Mouse (Mus musculus) hematopoietic stem cell, adult 5-6 weeks (primary cell): ENCODE measurements at regions not wholly inside any gene's neighbourhood (a gene's known extent, or its start where the extent isn't known, plus 50 kb on each side); places are given as distances from the start of the nearest gene placed in this dataset.

Experiments used
- ATAC-seq, 2 experiments: fragments of 125-278 bp in 1 of 2; replicated peaks in 1 of 2; 2 replicates each; pipeline ENCODE4 v1.8.0; 2016 to 2017; ENCODE audit warnings: inconsistent platforms in 2 of 2, mild to moderate bottlenecking in 2 of 2, moderate number of reproducible peaks in 2 of 2, low read depth in 1 of 2, moderate TSS enrichment in 1 of 2; ENCODE audit not compliant: low FRiP score in 2 of 2, poor library complexity in 2 of 2, severe bottlenecking in 2 of 2, insufficient read depth in 1 of 2, low TSS enrichment in 1 of 2

DNA sequence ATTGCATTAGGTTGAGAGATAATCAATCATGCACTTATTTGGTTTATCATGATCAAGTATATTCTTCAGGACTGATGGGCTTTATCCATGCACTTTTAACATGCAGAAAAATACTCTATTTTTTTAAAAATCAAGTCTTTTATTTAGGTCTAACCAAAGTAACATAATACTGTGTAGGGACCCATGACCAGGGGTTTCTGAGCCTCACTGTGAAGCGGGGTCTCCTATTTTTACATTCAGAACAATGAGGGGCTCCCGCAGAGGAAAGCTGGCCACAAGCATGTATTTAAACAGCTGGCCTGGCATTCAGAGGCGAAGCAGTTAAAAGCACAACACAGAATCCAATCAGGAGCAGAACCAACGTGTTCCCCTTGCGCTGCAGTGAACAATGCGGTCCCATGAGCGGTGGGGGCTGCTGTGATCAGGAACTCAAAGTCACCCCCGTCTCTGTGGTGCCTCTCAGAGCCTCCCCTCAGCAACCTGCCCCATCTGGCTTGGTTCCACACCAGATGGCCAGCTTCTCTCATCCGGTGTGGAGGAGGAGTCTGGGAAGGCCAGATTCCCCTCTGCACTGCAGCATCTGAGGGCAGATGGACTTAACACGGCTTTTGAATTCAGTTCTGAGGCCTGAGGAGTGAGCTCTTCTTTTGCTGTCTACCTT is 63.2 kb upstream of the Ubl3 start:
- ATAC-seq: peak in 1 of 2 experiments; percentile 36; a peak in 1 of 4 replicates

DNA sequence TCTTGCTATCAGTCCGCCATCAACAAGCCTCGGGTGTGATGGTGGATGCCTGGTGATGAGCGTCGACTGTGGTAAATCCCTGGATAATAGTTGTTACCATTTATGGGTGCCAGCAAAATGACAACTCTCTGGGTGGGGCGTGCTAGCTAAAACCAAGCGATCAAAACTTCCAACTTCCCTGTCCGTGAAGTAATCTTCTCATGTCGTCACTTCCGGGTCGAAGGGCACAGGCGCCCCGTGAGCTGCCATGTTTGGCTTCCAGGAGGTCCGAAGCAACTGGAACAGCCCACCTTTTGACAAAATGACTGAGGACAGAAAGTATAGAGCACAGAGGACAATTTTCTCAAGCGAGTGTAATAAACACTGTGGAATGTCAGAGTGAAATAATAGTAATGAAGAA is 62.5 kb upstream of the Ubl3 start:
- ATAC-seq: no peak

DNA sequence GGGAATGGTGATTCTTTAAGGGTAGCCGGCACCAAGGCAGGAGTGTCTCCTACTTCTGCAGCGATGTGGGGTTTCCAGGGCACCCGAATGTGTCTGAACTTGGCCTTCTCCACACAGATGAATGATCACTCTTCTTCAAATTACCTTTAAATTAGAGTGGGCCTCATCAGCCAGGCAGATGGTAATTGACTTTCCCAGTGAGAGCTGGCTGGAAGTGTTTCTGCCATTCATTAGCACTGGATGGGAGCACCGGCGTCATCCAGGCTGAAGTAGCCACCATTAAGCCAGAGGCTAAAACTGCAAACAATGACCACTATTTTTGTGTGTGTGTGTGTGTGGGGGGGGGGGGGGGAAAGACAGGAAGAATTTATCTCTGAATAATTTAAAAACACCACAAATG is 58.7 kb upstream of the Ubl3 start:
- ATAC-seq: no peak

DNA sequence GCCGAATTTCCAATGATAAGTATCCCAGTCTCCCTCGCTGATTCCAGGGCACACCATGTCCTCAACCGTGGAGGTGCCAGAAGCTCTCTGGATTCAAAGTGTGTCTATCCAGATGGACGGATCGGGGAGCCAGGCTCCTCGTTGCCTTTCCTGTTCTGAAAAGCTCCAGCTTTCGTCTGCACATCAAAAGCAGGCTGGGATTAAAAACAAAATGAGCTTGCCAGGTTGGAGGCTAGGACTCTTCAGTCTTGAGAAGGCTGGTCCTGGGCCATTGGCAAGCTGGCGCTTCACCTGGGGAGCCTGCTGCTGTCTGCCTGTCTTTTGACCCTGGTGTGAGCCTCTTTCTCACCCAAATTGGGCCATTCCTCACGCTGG is 56.9 kb upstream of the Ubl3 start:
- ATAC-seq: no peak; a peak in 1 of 4 replicates

DNA sequence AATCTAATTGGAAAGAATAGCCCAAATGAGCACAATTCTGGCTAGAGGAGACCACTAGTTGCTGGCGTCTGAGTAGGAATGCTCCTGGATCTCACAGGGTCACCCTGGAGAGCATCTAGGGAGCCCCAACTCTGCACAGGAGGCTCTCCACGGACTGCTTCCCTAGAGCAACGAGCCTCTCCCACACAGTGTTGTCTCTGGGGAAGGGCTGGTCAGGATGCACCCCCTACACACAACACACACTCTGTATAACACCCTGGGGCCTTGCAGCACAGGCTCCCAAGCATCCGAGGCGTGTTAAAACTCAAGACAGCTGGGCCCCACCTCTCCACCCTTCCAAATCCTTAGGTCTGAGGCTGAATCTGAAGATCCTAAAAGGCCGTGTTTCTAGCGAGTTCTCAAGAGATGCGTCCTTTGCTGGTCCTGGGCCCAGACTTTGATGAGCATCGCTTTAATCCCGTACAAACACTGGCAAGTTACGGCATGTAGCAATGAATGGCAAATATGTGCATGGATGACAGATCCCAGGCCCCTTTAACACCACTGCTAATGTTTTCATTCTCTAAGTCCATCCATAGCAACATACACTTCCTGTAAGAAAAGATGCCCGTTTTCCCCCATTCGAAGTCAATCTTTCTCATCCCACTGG is 56.4 kb upstream of the Ubl3 start:
- ATAC-seq: no peak

DNA sequence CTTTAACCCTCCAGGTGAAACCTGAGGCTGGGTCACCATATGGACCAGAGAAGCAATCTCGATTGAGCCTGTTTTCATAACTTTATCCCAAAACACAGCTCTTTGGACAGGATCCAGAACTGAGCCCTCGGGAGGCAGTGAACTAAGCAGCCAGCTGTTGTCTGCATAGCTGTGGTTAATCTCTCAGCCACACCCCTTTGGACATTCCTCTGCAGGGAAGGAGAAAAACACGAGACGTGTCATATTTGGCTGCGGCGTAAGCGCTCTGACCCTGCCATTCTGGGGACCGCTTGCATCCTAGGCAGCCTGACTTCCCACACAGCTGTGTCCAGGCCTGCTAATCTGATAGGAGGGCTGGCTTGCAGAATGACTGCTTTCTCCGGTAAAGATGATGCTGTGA is 55.6 kb upstream of the Ubl3 start:
- no peak for ATAC-seq

DNA sequence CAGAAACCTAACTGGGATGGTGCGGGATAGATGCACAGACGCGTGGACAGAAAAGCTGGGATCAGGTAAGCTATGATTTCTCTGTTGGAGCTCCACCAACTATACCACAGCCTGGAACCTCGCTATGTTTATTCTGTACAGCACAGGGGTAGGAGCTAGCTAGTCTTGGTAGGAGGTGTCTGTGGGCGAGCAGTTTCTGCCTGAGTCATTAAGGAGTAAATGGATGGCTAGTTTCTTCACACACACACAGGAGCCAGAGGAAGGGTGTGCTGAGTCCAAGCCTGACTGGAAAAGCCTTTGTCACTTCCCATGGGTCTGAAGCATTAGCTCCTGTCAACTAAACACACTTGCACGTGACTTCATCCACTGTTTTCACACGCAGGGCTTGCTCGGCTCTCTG is 53.1 kb upstream of the Ubl3 start:
- no peak for ATAC-seq
